Mouse (Mus musculus): ENCODE data around the gene Vmn2r30. TPM values are rescaled to one million over a fixed set of nuclear protein-coding genes. Genes with fewer than 3 reads are reported as not detected.
A peak's percentile ranks its signal among the peaks of the same experiment; 100 is the strongest.

Gene Vmn2r30
- 0.03 TPM in 1 of 2 replicates, not detected in the other for polyA plus RNA-seq (2021; fragmentation: Nextera tagmentation)
- long read RNA-seq, experiment 1, result 0 reads
- long read RNA-seq, experiment 2, result 0 reads

DNA sequence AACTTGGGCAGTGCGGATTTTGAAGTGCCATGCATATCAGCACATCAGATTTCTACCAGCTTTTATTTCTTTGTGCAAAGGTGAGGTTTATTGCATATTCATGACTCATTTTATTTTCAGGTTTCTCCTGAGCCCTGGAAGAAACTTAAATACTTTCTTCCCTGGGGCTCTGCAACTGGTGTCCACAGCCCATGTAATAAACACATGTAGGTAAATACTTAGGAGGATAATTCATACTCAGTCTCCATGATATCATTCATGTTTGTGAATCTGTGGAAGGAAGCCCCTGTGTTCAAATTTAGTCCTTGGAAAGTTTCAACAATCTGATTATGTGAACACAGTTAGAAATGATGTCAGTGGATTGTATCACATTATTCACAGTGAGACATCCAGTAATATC is at the start of gene Vmn2r30:
Vmn2r30 (minus strand) TSS at position 101 of the 400 bp plus-strand sequence.

GRCm38 (mm10) chr7:7374431-7374830 is 37.0 kb upstream of the Vmn2r30 start, which contains the start of gene Gm45783:
Gene Gm45783, minus strand, starts transcription at chr7:7374573.

DNA sequence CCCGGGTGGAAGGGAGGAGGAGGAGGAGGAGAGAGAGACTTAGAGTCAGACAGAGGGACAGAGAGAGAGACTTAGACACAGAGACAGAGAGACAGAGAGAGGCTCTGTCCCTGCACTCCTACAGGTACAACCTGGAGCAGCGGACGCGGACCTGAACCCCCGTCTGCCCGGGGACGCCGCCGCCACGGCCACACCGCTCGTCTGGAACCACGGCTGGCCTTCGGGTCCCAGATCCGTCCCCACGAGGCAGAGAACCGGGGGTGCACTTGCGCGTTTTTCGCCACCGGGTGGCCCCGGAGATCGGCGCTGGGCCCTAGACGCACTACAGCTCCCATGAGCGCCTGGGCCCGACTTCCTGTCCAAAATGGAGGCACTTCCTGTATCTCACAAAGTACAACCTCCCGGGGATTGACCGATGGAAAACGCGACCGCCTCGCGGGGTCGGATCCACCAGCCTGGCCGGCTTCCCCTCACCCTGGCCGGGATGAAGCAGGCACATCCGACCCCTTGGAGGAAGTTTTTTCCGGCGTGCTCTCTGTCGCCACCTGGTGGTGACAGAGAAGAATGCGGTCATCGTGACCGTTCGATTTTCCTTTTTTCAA is 59.3 kb downstream of the Vmn2r30 start, which contains the start of gene Gm45844:
Gm45844 (minus strand) TSS at position 324 of the 602 bp plus-strand sequence.

Small RNA genes lying within 50 kb of the gene (microRNA-seq; reads per million reads assigned to microRNA genes)
- 13.1 reads per million, percentile 36 among the genes with 10 or more reads in this experiment for gene Mir5620

Other genes with a start within 250 kb of the Vmn2r30 start
- gene Zfp954, start 216.1 kb downstream of the Vmn2r30 start, polyA plus RNA-seq (2021; fragmentation: Nextera tagmentation), result 11.1 and 13.7 TPM in 2 replicates
- 0.54 and 0.64 TPM in 2 replicates for gene Zfp773, start 200.9 kb downstream of the Vmn2r30 start, polyA plus RNA-seq (2021; fragmentation: Nextera tagmentation)
- gene Zfp418, start 166.3 kb downstream of the Vmn2r30 start, polyA plus RNA-seq (2021; fragmentation: Nextera tagmentation), result 3.6 and 4.7 TPM in 2 replicates
- gene Zfp772, start 127.6 kb downstream of the Vmn2r30 start, polyA plus RNA-seq (2021; fragmentation: Nextera tagmentation), result 4.3 and 4.7 TPM in 2 replicates
- gene Vmn2r29, start 90.3 kb downstream of the Vmn2r30 start, polyA plus RNA-seq (2021; fragmentation: Nextera tagmentation), result 0.10 TPM in 1 of 2 replicates, not detected in the other
- 8.3 and 10.7 TPM in 2 replicates for gene Gm45844, start 59.3 kb downstream of the Vmn2r30 start, polyA plus RNA-seq (2021; fragmentation: Nextera tagmentation)
- 143 and 168 TPM in 2 replicates for gene Clcn4, start 36.8 kb downstream of the Vmn2r30 start, polyA plus RNA-seq (2021; fragmentation: Nextera tagmentation)
- 0.24 and 0.60 TPM in 2 replicates for gene Gm45783, start 37.0 kb upstream of the Vmn2r30 start, polyA plus RNA-seq (2021; fragmentation: Nextera tagmentation)
- gene Vmn2r31, start 62.1 kb upstream of the Vmn2r30 start, polyA plus RNA-seq (2021; fragmentation: Nextera tagmentation), result not detected in 2 replicates
- not detected in 2 replicates for gene Vmn2r32, start 142.4 kb upstream of the Vmn2r30 start, polyA plus RNA-seq (2021; fragmentation: Nextera tagmentation)
- not detected in 2 replicates for gene Vmn2r33, start 229.2 kb upstream of the Vmn2r30 start, polyA plus RNA-seq (2021; fragmentation: Nextera tagmentation)

All from layer of hippocampus, adult 6 months (tissue).